Mouse (Mus musculus) regulatory T cell (primary cell): ENCODE measurements at regions not wholly inside any gene's neighbourhood (a gene's known extent, or its start where the extent isn't known, plus 50 kb on each side); places are given as distances from the start of the nearest gene placed in this dataset.

ENCODE experiments used
- in situ Hi-C: fragments of 300-600 bp; cut with MboI, MseI; formaldehyde crosslinking; loops from one replicate; pipeline ENCODE4 v1.15.1; 2025; ENCODE audit warnings: high pct_unique_total_duplicates

- in situ Hi-C loops = no loop called here
Measured at GRCm38 (mm10) chr1:143946933-143947332, 57.0 kb downstream of the Rgs2 start.

- in situ Hi-C loops = loop anchor here (5.0 kb wide), 1 partner anchor 46 kb away; no protein-coding TSS in a partner anchor
Measured at GRCm38 (mm10) chr1:143941465-143941864, 62.5 kb downstream of the Rgs2 start.

GRCm38 (mm10) chr1:143939511-143939910 lies 64.5 kb downstream of the Rgs2 start:
- in situ Hi-C loops = no loop called here

- in situ Hi-C loops = no loop called here
Measured at GRCm38 (mm10) chr1:143938569-143938968, 65.4 kb downstream of the Rgs2 start.

GRCm38 (mm10) chr1:143930798-143931197 lies 73.2 kb downstream of the Rgs2 start:
- in situ Hi-C loops = no loop called here

GRCm38 (mm10) chr1:143929567-143930165 lies 74.3 kb downstream of the Rgs2 start:
- in situ Hi-C loops = no loop called here

GRCm38 (mm10) chr1:143922499-143922898 lies 81.5 kb downstream of the Rgs2 start:
- in situ Hi-C loops = no loop called here

GRCm38 (mm10) chr1:143920256-143920655 lies 83.7 kb downstream of the Rgs2 start:
- in situ Hi-C loops = no loop called here

GRCm38 (mm10) chr1:143918949-143919348 lies 85.0 kb downstream of the Rgs2 start:
- in situ Hi-C loops = loop anchor here (5.0 kb wide), 1 partner anchor 83 kb away; the partner anchor contains the start of gene Rgs2

GRCm38 (mm10) chr1:143918146-143918774 lies 85.7 kb downstream of the Rgs2 start:
- in situ Hi-C loops = loop anchor here (5.0 kb wide), 1 partner anchor 84 kb away; the partner anchor contains the start of gene Rgs2

- in situ Hi-C loops = loop anchor here (5.0 kb wide), 1 partner anchor 85 kb away; the partner anchor contains the start of gene Rgs2
Measured at GRCm38 (mm10) chr1:143917623-143918022, 86.3 kb downstream of the Rgs2 start.

- in situ Hi-C loops = loop anchor here (5.0 kb wide), 1 partner anchor 86 kb away; the partner anchor contains the start of gene Rgs2
Measured at GRCm38 (mm10) chr1:143916587-143916986, 87.4 kb downstream of the Rgs2 start.

- in situ Hi-C loops = no loop called here
Measured at GRCm38 (mm10) chr1:143912586-143912985, 91.4 kb downstream of the Rgs2 start.

- in situ Hi-C loops = no loop called here
Measured at GRCm38 (mm10) chr1:143911230-143911629, 92.7 kb downstream of the Rgs2 start.

- in situ Hi-C loops = no loop called here
Measured at GRCm38 (mm10) chr1:143910530-143910929, 93.4 kb downstream of the Rgs2 start.

- in situ Hi-C loops = no loop called here
Measured at GRCm38 (mm10) chr1:143907312-143907711, 96.6 kb downstream of the Rgs2 start.

GRCm38 (mm10) chr1:143906881-143907280 lies 97.1 kb downstream of the Rgs2 start:
- in situ Hi-C loops = no loop called here

GRCm38 (mm10) chr1:143903985-143904384 lies 100.0 kb downstream of the Rgs2 start:
- in situ Hi-C loops = no loop called here

GRCm38 (mm10) chr1:143903234-143903633 lies 100.7 kb downstream of the Rgs2 start:
- in situ Hi-C loops = no loop called here

- in situ Hi-C loops = no loop called here
Measured at GRCm38 (mm10) chr1:143901127-143901920, 102.6 kb downstream of the Rgs2 start.

- in situ Hi-C loops = no loop called here
Measured at GRCm38 (mm10) chr1:143888510-143888909, 111.4 kb downstream of the Uchl5 start.

- in situ Hi-C loops = no loop called here
Measured at GRCm38 (mm10) chr1:143888065-143888464, 111.0 kb downstream of the Uchl5 start.
